Mouse (Mus musculus): ENCODE measurements at regions not wholly inside any gene's neighbourhood (a gene's known extent, or its start where the extent isn't known, plus 50 kb on each side); places are given as distances from the start of the nearest gene placed in this dataset.

- no peak for DNase-seq
Measured at GRCm38 (mm10) chr13:44207400-44208005, 422.9 kb downstream of the Cd83 start.

DNA sequence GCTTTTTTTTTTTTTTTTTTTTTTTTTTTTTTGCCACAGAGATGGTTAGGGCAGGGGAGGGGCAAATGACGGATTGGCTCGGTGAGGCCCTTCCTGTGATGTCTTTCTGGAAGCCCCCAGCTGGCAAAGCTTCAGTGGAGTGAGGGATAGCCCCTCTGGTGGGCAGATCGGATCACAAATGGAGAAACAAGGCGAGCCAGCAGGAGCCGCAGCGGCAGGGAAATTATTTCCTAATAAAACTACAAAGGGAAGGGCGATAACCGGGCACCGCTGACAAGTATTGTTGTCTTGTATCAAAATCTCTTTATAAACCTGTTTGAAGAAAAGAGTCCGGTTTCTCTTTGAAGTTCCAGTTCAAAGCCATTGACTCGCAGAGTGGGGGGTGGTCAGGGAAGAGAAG, 424.5 kb downstream of the Cd83 start:
- no peak for DNase-seq

DNA sequence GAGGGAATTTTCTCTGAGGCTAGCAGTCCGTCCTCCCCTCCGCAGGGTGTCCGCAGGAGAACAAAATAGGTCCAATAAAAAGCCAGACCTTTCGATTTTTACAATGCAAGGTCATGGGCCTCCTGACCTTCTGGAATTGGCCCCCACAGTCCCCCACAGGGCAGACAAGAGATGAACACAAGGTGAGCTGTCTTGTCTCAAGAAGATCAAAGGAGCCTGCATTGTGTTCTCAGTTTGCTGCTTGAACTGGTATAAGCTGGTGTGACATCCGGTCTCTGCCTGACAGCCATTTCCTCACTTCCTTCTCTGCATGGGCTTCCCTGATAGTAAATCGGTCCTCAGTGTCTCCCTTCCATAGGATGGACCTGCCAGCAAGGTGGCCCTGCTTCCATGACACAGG, 425.5 kb downstream of the Cd83 start:
- peak in 1 of 2 experiments; percentile 19 for DNase-seq

GRCm38 (mm10) chr13:44212356-44212755, 427.8 kb downstream of the Cd83 start:
- no peak for DNase-seq

GRCm38 (mm10) chr13:44212936-44213335, 428.4 kb downstream of the Cd83 start:
- DNase-seq = no peak

DNA sequence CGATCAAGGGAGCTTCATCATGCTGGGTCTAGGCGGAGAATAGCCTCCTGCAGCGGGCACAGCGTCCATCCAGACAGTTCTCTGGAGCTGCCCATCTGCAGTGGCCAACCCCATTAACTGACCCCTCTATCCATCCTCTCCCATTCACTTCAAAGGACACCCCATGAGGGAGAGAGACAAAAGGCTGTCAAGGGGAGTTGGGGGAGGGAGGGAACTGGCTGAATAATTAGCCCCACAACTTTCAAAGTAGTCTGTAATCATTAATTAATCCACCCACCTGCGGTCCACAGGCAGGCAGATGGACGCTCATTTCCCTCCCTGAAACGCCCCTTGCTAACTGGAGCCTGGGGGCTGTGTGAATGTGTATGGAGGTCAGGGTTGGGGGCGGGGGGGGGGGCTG, 433.7 kb downstream of the Cd83 start:
- DNase-seq = no peak

- DNase-seq = no peak
Measured at GRCm38 (mm10) chr13:44221721-44222120, 437.1 kb downstream of the Cd83 start.

DNA sequence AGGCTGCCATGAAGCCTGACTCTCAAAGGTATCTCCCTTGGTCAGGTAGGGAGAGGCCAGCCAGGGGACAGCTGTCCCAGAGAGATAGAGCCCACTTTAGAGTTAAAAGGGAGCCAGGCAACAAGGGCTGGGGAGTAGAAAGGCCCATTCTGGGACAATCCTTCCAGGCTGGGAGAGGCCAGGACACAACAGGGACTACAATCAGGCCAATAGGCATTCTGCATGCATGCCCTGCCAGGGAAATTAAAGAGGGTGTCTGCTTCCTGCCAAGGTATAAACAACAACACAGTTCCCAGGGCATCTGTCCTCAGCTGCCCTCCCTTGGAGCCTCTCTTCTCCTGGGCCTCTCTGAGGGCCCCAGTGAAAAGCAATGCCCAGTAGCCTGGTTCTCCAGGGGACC, 437.8 kb downstream of the Cd83 start:
- no peak for DNase-seq

DNA sequence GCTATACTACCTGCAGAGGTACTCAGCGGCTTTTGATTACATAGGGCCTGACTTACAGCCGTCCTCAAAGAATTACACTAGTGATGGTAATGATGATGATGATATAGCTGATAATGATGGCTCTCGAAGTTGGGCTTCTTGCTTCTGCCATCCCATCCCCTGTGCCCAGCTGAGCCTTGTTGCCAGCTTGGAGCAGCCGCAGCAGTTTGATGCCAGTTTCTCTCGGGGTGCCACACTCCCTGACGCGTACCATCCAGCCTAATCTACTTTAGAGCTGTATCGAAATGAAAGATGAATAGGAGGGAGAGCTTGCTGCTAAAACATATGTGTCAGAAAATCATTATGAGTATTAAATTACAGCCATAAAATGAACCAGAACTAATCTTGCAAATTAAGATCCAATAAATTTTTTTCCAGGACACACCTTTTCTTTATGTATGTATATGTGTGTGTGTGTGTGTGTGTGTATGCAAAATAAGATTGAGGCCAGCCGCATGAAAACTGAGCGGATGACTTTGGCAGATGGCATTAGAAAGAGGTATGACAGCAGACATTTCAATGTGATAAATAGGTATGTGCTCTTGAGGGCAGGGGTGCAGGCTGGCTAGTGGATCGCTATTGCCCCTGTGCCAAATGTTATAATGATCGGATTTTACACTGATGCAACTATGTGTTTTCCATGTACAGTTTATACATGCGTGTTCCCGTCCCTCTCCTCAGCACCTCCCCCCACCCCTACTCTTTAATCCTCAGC, 443.3 kb downstream of the Cd83 start:
- DNase-seq = no peak

DNA sequence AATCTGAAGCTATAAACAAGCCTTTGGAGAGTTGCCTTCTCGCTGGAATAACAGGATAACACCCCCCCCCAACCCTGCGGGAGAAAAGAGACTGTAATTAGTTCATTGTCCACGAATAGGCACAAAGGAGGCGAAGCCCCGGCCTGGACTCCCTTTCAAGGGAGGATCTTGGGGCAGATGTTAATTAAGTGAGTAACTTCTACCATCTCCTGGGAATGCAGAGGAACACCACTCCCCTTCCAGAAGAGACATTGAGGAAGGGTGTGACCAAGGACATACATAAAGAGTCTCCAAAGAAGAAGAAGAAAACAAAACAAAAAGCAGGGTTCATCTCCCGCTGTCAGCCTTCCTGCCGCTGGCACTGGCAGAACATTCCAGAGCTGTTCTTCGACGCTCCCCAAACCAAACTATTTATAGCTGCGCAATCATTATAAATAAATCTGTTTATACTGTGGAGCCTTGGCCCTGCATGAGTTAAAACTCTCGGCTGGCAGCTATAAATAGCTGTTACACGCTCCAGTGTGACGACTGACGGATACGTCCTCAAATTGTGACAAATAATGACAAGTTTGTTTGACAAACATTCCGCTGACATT, 444.1 kb downstream of the Cd83 start:
- no peak for DNase-seq

DNA sequence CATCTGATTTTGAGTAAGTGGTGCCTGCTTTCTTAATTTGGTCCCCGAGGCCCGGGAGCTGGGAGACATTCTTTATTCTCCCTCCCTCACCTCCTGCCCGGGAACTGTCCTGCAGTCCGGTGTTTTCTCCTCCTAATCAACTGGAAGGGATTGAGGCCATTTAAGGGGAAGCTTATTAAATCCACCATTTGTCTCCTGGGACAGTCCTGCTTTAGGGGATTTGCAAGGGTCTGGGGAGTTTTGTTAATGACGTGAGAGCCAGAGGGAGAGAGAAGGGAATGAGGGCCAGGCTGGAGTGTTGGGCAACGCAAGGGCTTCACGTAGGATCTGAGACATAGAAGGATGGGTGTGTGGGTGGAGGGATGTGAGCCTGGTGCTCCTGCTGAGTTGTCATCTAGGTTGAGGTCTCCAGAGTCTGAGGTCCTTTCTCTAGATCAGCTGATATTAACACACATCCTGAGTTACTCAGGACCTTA, 444.6 kb downstream of the Cd83 start:
- DNase-seq = no peak

DNA sequence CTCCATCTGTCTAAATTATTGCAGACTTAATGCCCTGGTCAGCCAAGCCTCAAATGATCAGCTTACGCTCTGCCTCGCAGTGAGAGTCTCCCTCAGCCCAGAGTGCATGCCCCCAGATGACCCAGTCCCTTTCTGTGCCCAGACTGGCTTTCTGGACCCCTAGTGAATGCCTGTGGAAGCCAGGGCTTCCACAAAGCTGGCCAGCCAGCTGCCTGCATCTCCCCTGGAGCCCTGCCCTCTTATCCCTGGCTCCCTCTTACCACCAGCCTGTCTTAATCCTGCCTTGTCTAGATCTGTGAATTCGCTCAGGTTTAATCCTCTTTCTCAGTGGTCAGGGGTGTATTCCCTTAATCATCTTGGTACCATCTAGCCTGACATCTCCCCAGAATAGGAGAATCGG, 446.8 kb downstream of the Cd83 start:
- no peak for DNase-seq

DNA sequence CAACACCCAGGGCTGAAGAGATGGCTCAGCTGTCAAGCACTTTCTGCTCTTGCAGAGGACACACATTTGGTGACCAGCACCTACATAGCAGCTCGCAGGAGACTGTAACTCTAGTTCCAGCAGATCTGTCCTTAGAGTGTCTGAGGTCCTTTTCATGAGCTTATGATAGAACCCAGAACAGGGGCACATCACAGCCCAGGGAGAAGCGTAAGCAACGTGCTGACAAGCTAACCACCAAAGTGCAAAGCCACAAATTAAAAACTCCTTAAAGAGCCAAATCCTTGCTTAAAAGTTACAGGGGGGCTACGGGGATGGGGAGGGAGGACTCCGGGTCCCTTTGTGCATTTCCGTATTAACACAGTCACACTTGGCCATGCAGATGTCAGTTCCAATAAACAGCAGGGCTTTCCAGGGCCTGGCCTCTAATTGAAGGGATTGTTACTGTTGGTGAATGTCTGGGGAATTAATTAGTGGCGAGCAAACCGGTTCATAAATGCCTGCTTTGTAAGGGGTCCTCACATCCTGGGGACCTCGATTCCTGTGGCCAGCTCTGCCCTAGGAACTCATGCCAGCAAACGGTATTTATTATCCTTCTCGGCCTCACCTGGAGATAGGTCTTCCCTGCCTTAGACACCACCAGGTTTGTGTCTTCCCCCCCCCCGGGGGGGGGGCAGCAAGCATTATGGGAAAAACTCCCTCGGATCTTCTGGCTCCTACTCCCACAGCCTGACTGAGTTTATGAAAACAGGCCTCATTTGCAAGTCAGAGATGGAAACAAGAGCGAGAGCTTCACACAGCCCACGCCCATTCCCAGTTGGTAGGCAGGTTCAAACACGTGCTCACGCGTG, 447.5 kb downstream of the Cd83 start:
- DNase-seq = no peak

DNA sequence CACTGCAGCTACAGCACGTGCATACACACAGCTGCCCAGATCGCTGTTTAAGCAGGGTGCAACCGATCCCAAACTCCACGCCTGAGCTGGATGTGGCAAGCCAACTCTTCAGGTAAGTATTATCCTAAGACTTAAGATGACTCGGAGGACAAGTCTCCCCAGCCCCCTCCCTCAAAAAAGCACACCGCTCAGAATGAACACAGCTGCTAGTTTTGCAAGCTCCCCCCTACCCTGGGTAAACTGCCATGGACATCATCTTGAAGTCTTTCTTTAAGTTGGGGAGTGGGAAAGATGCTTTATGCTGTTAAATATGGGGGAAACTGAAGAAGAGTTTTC, 448.1 kb downstream of the Cd83 start:
- no peak for DNase-seq

DNA sequence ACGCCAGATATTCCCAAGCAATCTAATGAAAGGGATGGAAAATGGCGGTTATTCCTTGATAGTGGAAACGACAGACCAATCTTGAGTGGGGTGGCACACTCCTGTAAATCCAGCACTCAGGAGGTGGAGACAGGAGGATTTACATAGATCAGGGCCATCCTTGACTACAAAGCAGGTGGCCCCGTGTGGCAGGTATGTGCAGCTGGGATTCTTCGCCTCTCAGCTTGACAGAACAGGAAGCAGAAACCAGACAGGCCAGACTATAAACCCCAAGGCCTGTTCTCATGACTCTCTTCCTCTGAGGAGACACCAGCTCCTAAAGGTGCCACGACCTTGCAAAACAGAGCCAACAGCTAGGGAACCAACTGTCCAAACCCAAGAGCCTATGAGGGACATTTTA, 449.7 kb downstream of the Cd83 start:
- no peak for DNase-seq

GRCm38 (mm10) chr13:44235236-44235635, 450.7 kb downstream of the Cd83 start:
- no peak for DNase-seq

DNA sequence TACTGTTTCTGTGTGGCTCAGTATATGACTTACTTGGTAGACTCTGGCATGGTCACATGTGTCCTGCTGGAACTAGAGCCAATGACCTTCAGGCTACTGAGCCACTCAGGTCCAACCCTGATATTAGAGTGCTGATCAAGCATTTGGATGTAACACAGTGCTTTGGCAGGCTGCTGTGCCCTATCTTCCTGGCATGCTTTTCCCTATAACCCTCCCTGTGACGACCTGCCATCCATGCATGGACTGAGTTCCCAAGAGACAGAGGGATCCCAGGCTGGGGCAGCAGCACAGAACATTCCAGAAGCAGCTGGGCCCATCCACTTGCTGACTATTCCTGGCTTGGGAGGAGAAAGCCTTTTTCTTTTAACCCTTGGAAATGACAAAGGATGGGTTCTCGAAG, 451.4 kb downstream of the Cd83 start:
- no peak for DNase-seq

- no peak for DNase-seq
Measured at GRCm38 (mm10) chr13:44238308-44238707, 453.7 kb downstream of the Cd83 start.

- no peak for DNase-seq
Measured at GRCm38 (mm10) chr13:44243211-44243610, 458.6 kb downstream of the Cd83 start.

DNA sequence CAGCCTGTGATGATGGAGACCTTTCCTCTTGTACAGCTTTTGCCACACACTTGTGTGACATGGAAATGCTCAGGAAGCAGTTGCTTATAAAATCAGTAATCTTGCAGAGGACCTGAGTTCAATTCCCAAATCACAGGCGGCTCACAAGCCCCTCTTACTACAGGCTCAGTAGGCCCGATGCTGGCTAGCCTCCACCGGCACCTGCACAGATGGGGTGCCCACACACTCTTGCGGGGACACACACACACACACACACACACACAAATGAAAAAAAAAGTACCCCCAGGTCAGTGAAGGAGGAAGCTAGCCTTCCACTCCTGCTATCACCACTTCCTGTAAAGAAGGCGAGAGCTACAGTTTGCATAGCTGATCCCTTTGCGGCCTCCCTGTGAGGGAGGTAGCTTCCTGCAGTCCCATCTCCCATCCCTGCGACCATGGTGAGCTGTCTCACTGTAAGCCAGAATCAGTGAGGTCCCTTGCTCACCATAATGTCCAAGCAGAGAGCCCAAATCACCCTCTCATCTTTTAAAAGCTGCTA, 462.2 kb downstream of the Cd83 start:
- no peak for DNase-seq

DNA sequence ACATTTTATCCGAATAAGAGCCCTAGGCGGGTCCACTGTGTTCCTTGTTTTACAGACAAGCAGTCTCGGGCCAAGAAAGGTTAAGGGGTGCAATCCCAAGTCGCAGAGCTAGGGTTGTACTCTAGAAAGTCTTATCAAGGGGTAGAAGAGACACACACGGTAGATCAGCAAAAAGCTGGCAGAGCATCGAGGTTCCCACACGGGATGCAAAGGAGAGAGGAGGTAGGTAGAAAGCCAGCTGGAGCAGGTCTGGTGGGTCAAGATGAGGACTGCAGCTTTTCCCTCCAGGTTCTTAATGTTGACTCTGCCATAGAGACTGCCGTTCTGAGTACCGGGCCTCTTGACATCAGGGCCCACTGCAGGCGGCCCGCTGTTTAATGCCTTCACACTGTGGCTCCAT, 463.3 kb downstream of the Cd83 start:
- no peak for DNase-seq

- DNase-seq = no peak
Measured at GRCm38 (mm10) chr13:44248401-44248800, 463.8 kb downstream of the Cd83 start.

DNA sequence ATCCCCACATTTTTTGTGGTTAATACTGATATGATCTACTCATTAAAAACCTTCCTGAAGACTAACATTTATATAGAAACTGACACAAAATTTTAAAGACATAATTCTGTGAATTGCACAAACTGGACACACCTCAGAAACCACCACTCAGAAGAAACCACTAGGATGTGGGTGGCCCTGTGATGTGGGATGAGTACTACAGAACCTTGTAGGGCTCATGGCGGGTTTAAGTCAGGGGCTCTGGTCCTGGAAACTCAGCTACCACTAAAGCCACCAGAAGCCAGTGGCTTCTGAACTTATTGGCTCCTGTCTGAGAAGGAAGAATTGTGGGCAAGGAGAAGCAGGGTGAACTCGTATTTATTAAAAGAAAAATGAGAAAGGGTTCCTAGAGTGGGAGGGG, 464.5 kb downstream of the Cd83 start:
- no peak for DNase-seq
